Mouse (Mus musculus): ENCODE measurements at regions not wholly inside any gene's neighbourhood (a gene's known extent, or its start where the extent isn't known, plus 50 kb on each side); places are given as distances from the start of the nearest gene placed in this dataset.

GRCm38 (mm10) chr10:96735146-96735545 lies 118.3 kb downstream of the Btg1 start:
- TF ChIP-seq EP300 (IDR thresholded peaks at IDR 0.05; ENCODE audit: low read depth) = no peak
- TF ChIP-seq CTCF (IDR thresholded peaks at IDR 0.05; ENCODE audit: low read depth) = no peak
- DNase-seq (ENCODE audit: low read depth in 3 of 3, low spot score in 3 of 3) (no peak), ATAC-seq (ENCODE audit: insufficient read depth) (no peak)
- Histone ChIP-seq H3K27ac (no peak overlapping the region), H3K4me1 (replicated peaks; ENCODE audit: control insufficient read depth in 2 of 2, insufficient read depth in 2 of 2, low read length in 1 of 2) (no peaks in the 10 kb centered on the region), H3K4me2 (ENCODE audit: low read depth) (no peak overlapping the region), H3K4me3 (ENCODE audit: insufficient read depth in 1 of 2, low read depth in 2 of 2, low read length in 2 of 2) (no peak overlapping the region), H3K9me3 (ENCODE audit: control insufficient read depth, low read length) (no peaks in the 10 kb centered on the region), H3K9ac (replicated peaks) (no peak overlapping the region), H3K27me3 (ENCODE audit: control insufficient read depth, insufficient read depth, low read length) (no peaks in the 10 kb centered on the region), H3K36me3 (replicated peaks; ENCODE audit: control insufficient read depth, insufficient read depth, low read depth) (no peaks in the 10 kb centered on the region)
- WGBS (ENCODE audit: insufficient replicate concordance) = 75% methylated on average over 11 of the region's 11 CpGs

GRCm38 (mm10) chr10:96735885-96736628 lies 119.3 kb downstream of the Btg1 start:
- DNase-seq (ENCODE audit: low read depth in 3 of 3, low spot score in 3 of 3) (no peak), ATAC-seq (ENCODE audit: insufficient read depth) (no peak)
- no peak for TF ChIP-seq CTCF (IDR thresholded peaks at IDR 0.05; ENCODE audit: low read depth)

GRCm38 (mm10) chr10:96737972-96738371 lies 121.2 kb downstream of the Btg1 start:
- WGBS (ENCODE audit: insufficient replicate concordance) = 59% methylated on average over 6 of the region's 6 CpGs
- no peak overlapping the region for H3K27ac ChIP-seq
- ATAC-seq (ENCODE audit: insufficient read depth) = no peak

More at GRCm38 (mm10) chr10:96735885-96736628, 119.3 kb downstream of the Btg1 start:
- Histone ChIP-seq H3K4me2 (ENCODE audit: low read depth) (no peak overlapping the region), H3K9me3 (ENCODE audit: control insufficient read depth, low read length) (no peaks in the 10 kb centered on the region), H3K27ac (no peak overlapping the region), H3K9ac (replicated peaks) (no peak overlapping the region), H3K4me3 (ENCODE audit: insufficient read depth in 1 of 2, low read depth in 2 of 2, low read length in 2 of 2) (no peak overlapping the region), H3K36me3 (replicated peaks; ENCODE audit: control insufficient read depth, insufficient read depth, low read depth) (no peaks in the 10 kb centered on the region), H3K27me3 (ENCODE audit: control insufficient read depth, insufficient read depth, low read length) (no peaks in the 10 kb centered on the region), H3K4me1 (replicated peaks; ENCODE audit: control insufficient read depth in 2 of 2, insufficient read depth in 2 of 2, low read length in 1 of 2) (no peaks in the 10 kb centered on the region)
- 49% methylated on average over 4 of the region's 4 CpGs for WGBS (ENCODE audit: insufficient replicate concordance)

GRCm38 (mm10) chr10:96738606-96739005 lies 121.8 kb downstream of the Btg1 start:
- TF ChIP-seq CTCF (IDR thresholded peaks at IDR 0.05; ENCODE audit: low read depth) (no peak), EP300 (IDR thresholded peaks at IDR 0.05; ENCODE audit: low read depth) (no peak)
- no peaks in the 10 kb centered on the region for H3K36me3 ChIP-seq (replicated peaks; ENCODE audit: control insufficient read depth, insufficient read depth, low read depth)
- no peaks in the 10 kb centered on the region for H3K4me1 ChIP-seq (replicated peaks; ENCODE audit: control insufficient read depth in 2 of 2, insufficient read depth in 2 of 2, low read length in 1 of 2)
- no peak overlapping the region for H3K4me3 ChIP-seq (ENCODE audit: insufficient read depth in 1 of 2, low read depth in 2 of 2, low read length in 2 of 2)
- no peak overlapping the region for H3K27ac ChIP-seq
- no peaks in the 10 kb centered on the region for H3K27me3 ChIP-seq (ENCODE audit: control insufficient read depth, insufficient read depth, low read length)
- H3K9me3 ChIP-seq (ENCODE audit: control insufficient read depth, low read length) = no peaks in the 10 kb centered on the region
- DNase-seq (ENCODE audit: low read depth in 3 of 3, low spot score in 3 of 3) = no peak
- no peak for ATAC-seq (ENCODE audit: insufficient read depth)
- WGBS (ENCODE audit: insufficient replicate concordance) = 69% methylated on average over 5 of the region's 5 CpGs
- no peak overlapping the region for H3K9ac ChIP-seq (replicated peaks)
- no peak overlapping the region for H3K4me2 ChIP-seq (ENCODE audit: low read depth)

More at GRCm38 (mm10) chr10:96737972-96738371, 121.2 kb downstream of the Btg1 start:
- no peak overlapping the region for H3K9ac ChIP-seq (replicated peaks)
- no peaks in the 10 kb centered on the region for H3K9me3 ChIP-seq (ENCODE audit: control insufficient read depth, low read length)
- no peaks in the 10 kb centered on the region for H3K4me1 ChIP-seq (replicated peaks; ENCODE audit: control insufficient read depth in 2 of 2, insufficient read depth in 2 of 2, low read length in 1 of 2)
- H3K4me3 ChIP-seq (ENCODE audit: insufficient read depth in 1 of 2, low read depth in 2 of 2, low read length in 2 of 2) = no peak overlapping the region
- no peaks in the 10 kb centered on the region for H3K27me3 ChIP-seq (ENCODE audit: control insufficient read depth, insufficient read depth, low read length)
- H3K36me3 ChIP-seq (replicated peaks; ENCODE audit: control insufficient read depth, insufficient read depth, low read depth) = no peaks in the 10 kb centered on the region
- no peak overlapping the region for H3K4me2 ChIP-seq (ENCODE audit: low read depth)
- TF ChIP-seq EP300 (IDR thresholded peaks at IDR 0.05; ENCODE audit: low read depth) (no peak), CTCF (IDR thresholded peaks at IDR 0.05; ENCODE audit: low read depth) (no peak)
- no peak for DNase-seq (ENCODE audit: low read depth in 3 of 3, low spot score in 3 of 3)

- Histone ChIP-seq H3K4me1 (replicated peaks; ENCODE audit: control insufficient read depth in 2 of 2, insufficient read depth in 2 of 2, low read length in 1 of 2) (no peaks in the 10 kb centered on the region), H3K9ac (replicated peaks) (no peak overlapping the region), H3K27me3 (ENCODE audit: control insufficient read depth, insufficient read depth, low read length) (no peaks in the 10 kb centered on the region), H3K36me3 (replicated peaks; ENCODE audit: control insufficient read depth, insufficient read depth, low read depth) (no peaks in the 10 kb centered on the region), H3K4me2 (ENCODE audit: low read depth) (no peak overlapping the region), H3K9me3 (ENCODE audit: control insufficient read depth, low read length) (no peaks in the 10 kb centered on the region), H3K4me3 (ENCODE audit: insufficient read depth in 1 of 2, low read depth in 2 of 2, low read length in 2 of 2) (no peak overlapping the region), H3K27ac (no peak overlapping the region)
- 47% methylated on average over 11 of the region's 11 CpGs for WGBS (ENCODE audit: insufficient replicate concordance)
- no peak for ATAC-seq (ENCODE audit: insufficient read depth)
- TF ChIP-seq EP300 (IDR thresholded peaks at IDR 0.05; ENCODE audit: low read depth) = no peak
- no peak for TF ChIP-seq CTCF (IDR thresholded peaks at IDR 0.05; ENCODE audit: low read depth)
- DNase-seq (ENCODE audit: low read depth in 3 of 3, low spot score in 3 of 3) = no peak
These were observed 127.5 kb downstream of the Btg1 start for GRCm38 (mm10) chr10:96744167-96744777.

Data from liver, embryonic 14.5 days (tissue).